Mouse (Mus musculus) liver, postnatal 0 days (tissue): ENCODE results near the gene Pold1.

Source experiments
- CTCF ChIP-seq: sonication (generic); IDR thresholded peaks from 2 replicates; pipeline ENCODE4 v1.5.1; 2016; ENCODE audit warnings: antibody characterized with exemption, low read depth
- EP300 ChIP-seq: IDR thresholded peaks from 2 replicates; pipeline ENCODE4 v1.6.1; 2016; ENCODE audit warnings: antibody characterized with exemption, low read depth, mild to moderate bottlenecking

DNA sequence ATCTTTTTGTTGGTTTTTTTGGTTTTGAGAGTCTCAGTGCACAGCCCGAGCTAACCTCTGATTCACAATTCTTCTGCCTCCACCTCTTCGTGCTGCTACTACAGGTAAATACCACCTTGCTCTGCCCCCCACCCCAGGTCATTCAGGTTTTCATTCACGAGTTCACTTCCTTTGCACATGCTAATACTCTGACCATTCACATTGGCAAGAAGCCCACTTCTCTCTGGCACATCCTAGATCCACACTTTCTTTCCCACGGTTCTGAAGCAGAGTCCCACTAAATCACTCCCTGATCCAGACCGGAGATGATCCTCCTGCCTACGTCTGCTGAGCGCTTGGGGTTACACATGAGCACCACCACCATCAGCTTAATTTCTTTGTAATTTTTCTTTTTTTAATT lies 53.6 kb downstream of the Pold1 start:
- no peak for TF ChIP-seq EP300
- TF ChIP-seq CTCF, result no peak
